Mouse (Mus musculus): ENCODE results near the gene Cacnb4.

Cacnb4 gene

DNA sequence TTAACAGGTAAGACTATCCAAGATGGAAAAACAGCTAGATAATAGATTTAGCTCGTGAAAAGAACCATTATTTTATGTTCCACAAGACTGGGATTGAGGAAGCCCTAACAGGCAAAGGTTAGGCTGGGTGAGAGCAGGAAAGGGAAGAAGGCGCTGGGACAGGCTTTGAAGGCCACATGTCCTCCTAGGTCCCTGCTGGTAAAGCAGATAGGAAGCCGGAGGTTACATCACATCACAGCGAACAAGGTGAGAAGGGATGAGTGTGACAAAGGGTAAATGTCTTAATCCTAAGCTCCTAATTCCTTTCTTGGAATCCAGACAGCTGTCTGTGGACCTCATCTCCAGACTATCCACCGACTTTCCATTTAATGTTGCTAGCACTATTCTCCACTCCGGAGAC lies 257.3 kb downstream of the Cacnb4 start:
- DNase-seq, result no peak

GRCm38 (mm10) chr2:52412524-52413037 lies 264.1 kb downstream of the Cacnb4 start:
- no peak for DNase-seq

- no peak for DNase-seq
These were observed 270.2 kb downstream of the Cacnb4 start for GRCm38 (mm10) chr2:52406480-52406879.

DNA sequence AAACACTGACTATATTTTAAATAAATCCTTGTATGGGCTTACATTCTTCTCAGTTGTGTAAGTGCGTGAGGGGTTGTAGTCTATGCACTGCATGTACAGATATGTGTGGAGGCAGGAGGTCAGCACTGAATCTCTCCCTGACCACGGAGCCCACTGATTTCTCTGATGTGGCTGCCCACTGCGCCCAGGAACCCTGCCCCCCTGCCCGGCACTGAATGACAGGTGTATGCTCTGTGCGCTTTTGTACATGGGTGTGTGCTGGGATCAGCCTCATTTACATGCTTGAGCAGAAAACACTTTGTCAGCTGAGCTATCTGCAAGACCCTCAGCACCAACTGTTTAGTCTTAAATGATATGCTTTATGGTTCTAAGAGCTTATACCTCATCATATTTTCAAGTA lies 271.4 kb downstream of the Cacnb4 start:
- no peak for DNase-seq

- DNase-seq, result no peak
These were observed 282.1 kb downstream of the Cacnb4 start for GRCm38 (mm10) chr2:52394529-52394928.

- DNase-seq, result no peak
These were observed 286.1 kb downstream of the Cacnb4 start for GRCm38 (mm10) chr2:52390415-52390975.

DNA sequence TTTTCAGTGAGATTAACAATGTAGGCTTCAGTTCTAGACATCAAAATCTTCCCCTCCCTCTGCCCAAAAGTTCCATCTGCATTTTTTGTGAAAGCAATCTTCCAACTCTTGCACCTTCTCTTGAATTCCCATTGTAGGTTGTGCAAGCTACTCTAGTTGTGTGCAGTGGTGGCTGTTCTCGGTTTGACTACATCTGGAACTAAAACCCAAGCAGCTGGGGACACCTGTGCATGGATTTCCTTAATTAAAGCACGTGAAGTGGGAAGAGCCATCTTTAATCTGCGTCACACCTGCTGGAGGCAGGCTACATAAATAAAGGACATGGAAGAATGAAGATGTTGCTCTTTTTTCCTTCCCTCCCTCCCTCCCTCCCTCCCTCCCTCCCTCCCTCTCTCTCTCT lies 286.7 kb downstream of the Cacnb4 start:
- DNase-seq, result peak in 1 of 2 experiments; percentile 25

- DNase-seq, result no peak
These were observed 290.2 kb downstream of the Cacnb4 start for GRCm38 (mm10) chr2:52386451-52386850.

DNA sequence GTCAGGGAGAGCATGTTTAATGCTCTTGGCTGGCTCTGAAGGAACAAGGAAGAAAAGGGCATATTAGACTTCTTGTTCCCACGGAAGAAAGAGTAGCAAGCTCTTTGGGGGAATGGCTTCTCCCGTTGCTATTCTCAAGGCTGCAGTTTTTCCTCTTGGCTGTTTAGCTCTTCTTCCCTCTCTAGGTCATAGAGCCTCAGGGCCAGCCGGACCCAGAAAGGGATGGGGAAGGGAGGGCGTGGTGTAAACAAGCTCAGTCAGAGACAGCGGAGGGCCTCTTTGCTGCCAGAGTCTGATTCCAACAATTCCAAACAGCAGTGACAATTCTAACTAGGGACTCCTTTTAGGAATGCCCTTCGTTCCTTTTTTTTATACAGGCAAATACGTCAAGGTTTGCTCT lies 290.6 kb downstream of the Cacnb4 start:
- DNase-seq, result peak in 1 of 2 experiments; percentile 16

- DNase-seq, result no peak
These were observed 297.8 kb downstream of the Cacnb4 start for GRCm38 (mm10) chr2:52378848-52379261.

GRCm38 (mm10) chr2:52378448-52378804 lies 298.2 kb downstream of the Cacnb4 start, which contains the start of gene Neb:
Neb (minus strand) TSS chr2:52378474.
- DNase-seq, result no peak
